Mouse (Mus musculus) liver, postnatal 0 days (tissue): ENCODE data around the gene Ncoa6.

Source experiments
- CTCF ChIP-seq: sonication (generic); IDR thresholded peaks from 2 replicates; pipeline ENCODE4 v1.5.1; 2016; ENCODE audit warnings: antibody characterized with exemption, low read depth
- EP300 ChIP-seq: IDR thresholded peaks from 2 replicates; pipeline ENCODE4 v1.6.1; 2016; ENCODE audit warnings: antibody characterized with exemption, low read depth, mild to moderate bottlenecking

DNA sequence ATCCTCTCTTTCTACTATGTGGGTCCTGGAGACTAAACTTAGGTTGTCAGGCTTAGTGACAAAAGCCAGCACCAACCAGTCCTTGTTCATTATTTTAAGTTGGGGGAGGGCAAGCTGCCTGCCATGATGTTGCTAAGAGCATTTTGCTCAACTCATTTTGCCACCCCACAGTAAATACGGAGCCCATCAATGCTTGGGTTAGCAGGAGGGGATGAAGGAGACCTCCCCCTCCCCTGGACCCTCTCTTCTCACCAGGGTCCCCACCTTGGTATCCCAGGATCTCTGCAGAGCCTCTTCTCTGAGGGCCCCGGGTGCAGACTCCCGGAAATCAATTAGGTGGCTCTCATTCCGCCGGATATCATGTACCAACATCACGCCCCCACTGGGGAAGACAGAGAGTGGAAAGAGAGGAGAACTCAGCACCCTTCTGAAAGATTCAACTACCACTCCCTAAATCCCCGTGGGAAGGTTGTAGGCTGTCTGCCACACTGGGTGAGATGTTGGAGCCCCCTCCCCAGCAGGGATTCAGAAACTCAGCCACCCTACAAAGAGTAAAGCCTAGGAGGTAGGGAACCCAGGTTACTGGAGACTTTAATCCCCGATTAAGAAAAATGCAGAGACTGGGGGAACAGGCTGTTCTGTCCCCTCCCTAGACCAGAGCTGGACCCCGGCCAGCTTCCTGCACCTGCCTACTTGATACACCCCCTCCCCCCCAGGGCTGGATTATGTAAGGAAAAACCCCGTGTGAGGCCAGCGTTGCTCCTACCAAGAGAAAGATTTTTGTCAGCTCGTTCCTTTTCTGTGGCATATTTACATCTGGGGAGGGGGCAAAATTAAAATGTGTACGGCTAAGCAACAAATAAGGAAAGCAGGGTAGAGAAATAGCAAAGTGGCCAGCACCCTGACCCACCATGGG, 31.0 kb upstream of the Ncoa6 start:
- no peak for TF ChIP-seq CTCF
- TF ChIP-seq EP300: no peak
